Mouse (Mus musculus): Measurements from ENCODE around the gene Mpped2. TPM values are rescaled to one million over a fixed set of nuclear protein-coding genes. Genes with fewer than 3 reads are reported as not detected.

Mpped2 gene
- polyA plus RNA-seq, 1 experiment: not detected

DNA sequence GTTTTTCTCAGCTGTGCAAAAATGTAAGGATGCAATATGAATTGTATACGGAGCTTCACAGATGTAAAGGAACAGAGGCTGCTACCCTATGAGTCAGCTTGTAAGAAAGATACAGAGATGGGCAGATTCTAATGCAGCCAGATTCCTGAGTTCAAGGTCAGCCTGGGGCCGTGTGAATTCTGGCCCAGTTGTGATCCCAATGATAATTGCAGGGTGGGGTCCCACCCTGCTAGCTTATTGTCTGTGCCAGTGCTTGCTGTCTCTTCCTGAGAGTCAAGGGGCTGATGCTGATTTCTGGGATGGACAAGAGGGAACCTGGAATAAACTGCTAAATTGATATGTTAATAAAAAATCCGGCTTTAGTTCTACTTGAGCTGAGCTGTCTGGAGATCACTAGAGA, 122.8 kb downstream of the Mpped2 start:
- Histone ChIP-seq H3K27me3 (ENCODE audit: control insufficient read depth, insufficient read depth, insufficient read length) (no peaks in the 10 kb centered on the region), H3K4me3 (no peak overlapping the region), H3K4me2 (ENCODE audit: low read depth) (no peak overlapping the region), H3K79me2 (ENCODE audit: control insufficient read depth, insufficient read depth) (no peaks in the 10 kb centered on the region), H3ac (ENCODE audit: control insufficient read depth, insufficient read length) (no peak overlapping the region), H3K36me3 (ENCODE audit: control insufficient read depth, insufficient read depth) (no peaks in the 10 kb centered on the region)
- TF ChIP-seq POLR2AphosphoS2 (IDR thresholded peaks at IDR 0.05; ENCODE audit: insufficient read length, low read depth) (no peak), TCF3 (IDR thresholded peaks at IDR 0.05; ENCODE audit: insufficient read length, low read depth) (no peak), MAX (IDR thresholded peaks at IDR 0.05; ENCODE audit: low read depth) (no peak), CEBPB (IDR thresholded peaks at IDR 0.05; ENCODE audit: insufficient read depth, poor library complexity, severe bottlenecking) (no peak), POLR2A (IDR thresholded peaks at IDR 0.05; ENCODE audit: insufficient read length, low read depth) (no peak), MYOD1 (IDR thresholded peaks at IDR 0.05; ENCODE audit: control insufficient read depth in 1 of 3, insufficient read length in 2 of 3, low read depth in 2 of 3) (no peak), E2F4 (IDR thresholded peaks at IDR 0.05; ENCODE audit: insufficient read depth) (no peak), MYOG (IDR thresholded peaks at IDR 0.05; ENCODE audit: control insufficient read depth in 1 of 3, insufficient read depth in 1 of 3, insufficient read length in 2 of 3, low read depth in 2 of 3) (no peak), TCF12 (IDR thresholded peaks at IDR 0.05; ENCODE audit: insufficient read depth, poor library complexity, severe bottlenecking) (no peak), USF1 (IDR thresholded peaks at IDR 0.05; ENCODE audit: low read depth) (no peak), REST (IDR thresholded peaks at IDR 0.05; ENCODE audit: insufficient read depth, insufficient read length) (no peak), SRF (IDR thresholded peaks at IDR 0.05; ENCODE audit: control insufficient read depth, insufficient read length, low read depth) (no peak)

DNA sequence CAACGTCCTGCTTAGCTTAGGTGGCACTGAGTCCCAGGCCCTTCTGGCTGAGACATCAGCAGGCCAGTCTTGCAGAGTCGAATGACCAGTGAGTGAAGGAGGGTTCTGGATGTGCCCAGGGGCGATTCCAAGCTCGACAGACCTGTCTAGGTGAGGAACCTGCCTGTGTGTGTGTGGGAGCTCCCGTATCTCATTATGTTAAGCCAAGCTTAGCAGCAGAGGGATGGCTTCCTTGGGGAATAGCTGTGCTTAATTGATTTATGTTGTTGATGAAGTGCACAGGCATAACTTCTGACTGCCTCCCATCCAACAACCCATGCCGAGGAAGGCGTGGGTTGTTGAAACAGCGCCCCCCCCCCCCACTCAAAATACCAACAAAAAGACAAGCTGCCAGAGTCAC, 128.2 kb downstream of the Mpped2 start:
- Histone ChIP-seq H3K4me2 (ENCODE audit: low read depth) (no peak overlapping the region), H3K36me3 (ENCODE audit: control insufficient read depth, insufficient read depth) (no peaks in the 10 kb centered on the region), H3K27me3 (ENCODE audit: control insufficient read depth, insufficient read depth, insufficient read length) (no peaks in the 10 kb centered on the region), H3K4me3 (no peak overlapping the region), H3ac (ENCODE audit: control insufficient read depth, insufficient read length) (no peak overlapping the region), H3K79me2 (ENCODE audit: control insufficient read depth, insufficient read depth) (no peaks in the 10 kb centered on the region)
- TF ChIP-seq CEBPB (IDR thresholded peaks at IDR 0.05; ENCODE audit: insufficient read depth, poor library complexity, severe bottlenecking): no peak
- no peak for TF ChIP-seq TCF12 (IDR thresholded peaks at IDR 0.05; ENCODE audit: insufficient read depth, poor library complexity, severe bottlenecking)
- no peak for TF ChIP-seq MYOG (IDR thresholded peaks at IDR 0.05; ENCODE audit: control insufficient read depth in 1 of 3, insufficient read depth in 1 of 3, insufficient read length in 2 of 3, low read depth in 2 of 3)
- no peak for TF ChIP-seq USF1 (IDR thresholded peaks at IDR 0.05; ENCODE audit: low read depth)
- no peak for TF ChIP-seq SRF (IDR thresholded peaks at IDR 0.05; ENCODE audit: control insufficient read depth, insufficient read length, low read depth)
- no peak for TF ChIP-seq MYOD1 (IDR thresholded peaks at IDR 0.05; ENCODE audit: control insufficient read depth in 1 of 3, insufficient read length in 2 of 3, low read depth in 2 of 3)
- no peak for TF ChIP-seq POLR2AphosphoS2 (IDR thresholded peaks at IDR 0.05; ENCODE audit: insufficient read length, low read depth)
- TF ChIP-seq MAX (IDR thresholded peaks at IDR 0.05; ENCODE audit: low read depth): no peak
- TF ChIP-seq E2F4 (IDR thresholded peaks at IDR 0.05; ENCODE audit: insufficient read depth): no peak
- TF ChIP-seq REST (IDR thresholded peaks at IDR 0.05; ENCODE audit: insufficient read depth, insufficient read length): no peak

DNA sequence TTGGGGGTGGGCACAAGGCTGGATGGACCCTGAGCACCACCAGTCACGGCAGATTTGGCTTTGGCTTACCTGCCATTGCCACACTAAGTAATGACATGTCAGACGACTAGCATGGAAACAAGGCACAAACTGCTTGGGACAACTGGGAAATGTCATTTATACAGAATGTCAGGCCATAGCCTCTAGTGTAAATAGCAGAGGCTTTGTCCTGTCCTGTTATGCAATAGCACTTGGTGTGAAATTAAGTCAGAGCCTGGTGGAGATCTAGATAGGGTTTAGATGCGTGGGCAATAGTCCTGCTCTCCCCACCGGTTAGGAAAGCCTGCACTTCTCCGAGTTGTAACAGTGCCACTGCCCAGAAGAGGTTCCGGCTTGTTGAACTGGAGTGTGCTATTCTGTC, 128.8 kb downstream of the Mpped2 start:
- Histone ChIP-seq H3K27me3 (ENCODE audit: control insufficient read depth, insufficient read depth, insufficient read length) (no peaks in the 10 kb centered on the region), H3K4me2 (ENCODE audit: low read depth) (no peak overlapping the region), H3K4me3 (no peak overlapping the region), H3K36me3 (ENCODE audit: control insufficient read depth, insufficient read depth) (no peaks in the 10 kb centered on the region), H3ac (ENCODE audit: control insufficient read depth, insufficient read length) (no peak overlapping the region), H3K79me2 (ENCODE audit: control insufficient read depth, insufficient read depth) (no peaks in the 10 kb centered on the region)
- TF ChIP-seq E2F4 (IDR thresholded peaks at IDR 0.05; ENCODE audit: insufficient read depth) (no peak), CEBPB (IDR thresholded peaks at IDR 0.05; ENCODE audit: insufficient read depth, poor library complexity, severe bottlenecking) (no peak), TCF3 (IDR thresholded peaks at IDR 0.05; ENCODE audit: insufficient read length, low read depth) (no peak), SRF (IDR thresholded peaks at IDR 0.05; ENCODE audit: control insufficient read depth, insufficient read length, low read depth) (no peak), MYOD1 (IDR thresholded peaks at IDR 0.05; ENCODE audit: control insufficient read depth in 1 of 3, insufficient read length in 2 of 3, low read depth in 2 of 3) (no peak), MYOG (IDR thresholded peaks at IDR 0.05; ENCODE audit: control insufficient read depth in 1 of 3, insufficient read depth in 1 of 3, insufficient read length in 2 of 3, low read depth in 2 of 3) (no peak), USF1 (IDR thresholded peaks at IDR 0.05; ENCODE audit: low read depth) (no peak), POLR2A (IDR thresholded peaks at IDR 0.05; ENCODE audit: insufficient read length, low read depth) (no peak), TCF12 (IDR thresholded peaks at IDR 0.05; ENCODE audit: insufficient read depth, poor library complexity, severe bottlenecking) (no peak), POLR2AphosphoS2 (IDR thresholded peaks at IDR 0.05; ENCODE audit: insufficient read length, low read depth) (no peak), REST (IDR thresholded peaks at IDR 0.05; ENCODE audit: insufficient read depth, insufficient read length) (no peak), MAX (IDR thresholded peaks at IDR 0.05; ENCODE audit: low read depth) (no peak)

DNA sequence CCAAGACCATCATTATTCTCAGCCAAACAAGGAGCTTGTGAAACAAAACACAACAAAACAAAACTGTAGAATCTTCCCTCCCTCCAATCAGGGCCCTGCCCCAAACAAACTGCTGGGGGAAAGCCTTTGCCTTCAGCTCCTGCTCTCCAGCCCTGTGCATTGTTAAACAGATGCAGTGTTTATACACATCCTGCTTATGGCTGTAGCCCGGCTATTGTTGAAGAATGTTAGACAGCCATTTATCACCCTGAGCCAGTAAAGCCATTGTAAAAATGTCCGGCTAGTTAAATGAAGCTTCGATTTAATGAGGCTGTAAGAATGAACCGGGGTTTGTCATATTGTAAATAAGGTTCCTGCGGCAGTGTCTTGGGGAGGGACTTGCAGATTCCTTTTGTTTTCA, 129.5 kb downstream of the Mpped2 start:
- Histone ChIP-seq H3K4me2 (ENCODE audit: low read depth) (no peak overlapping the region), H3K4me3 (no peak overlapping the region), H3K79me2 (ENCODE audit: control insufficient read depth, insufficient read depth) (no peaks in the 10 kb centered on the region), H3K36me3 (ENCODE audit: control insufficient read depth, insufficient read depth) (no peaks in the 10 kb centered on the region), H3K27me3 (ENCODE audit: control insufficient read depth, insufficient read depth, insufficient read length) (no peaks in the 10 kb centered on the region), H3ac (ENCODE audit: control insufficient read depth, insufficient read length) (no peak overlapping the region)
- no peak for TF ChIP-seq POLR2AphosphoS2 (IDR thresholded peaks at IDR 0.05; ENCODE audit: insufficient read length, low read depth)
- no peak for TF ChIP-seq E2F4 (IDR thresholded peaks at IDR 0.05; ENCODE audit: insufficient read depth)
- TF ChIP-seq TCF3 (IDR thresholded peaks at IDR 0.05; ENCODE audit: insufficient read length, low read depth): no peak
- no peak for TF ChIP-seq POLR2A (IDR thresholded peaks at IDR 0.05; ENCODE audit: insufficient read length, low read depth)
- no peak for TF ChIP-seq MYOG (IDR thresholded peaks at IDR 0.05; ENCODE audit: control insufficient read depth in 1 of 3, insufficient read depth in 1 of 3, insufficient read length in 2 of 3, low read depth in 2 of 3)
- no peak for TF ChIP-seq SRF (IDR thresholded peaks at IDR 0.05; ENCODE audit: control insufficient read depth, insufficient read length, low read depth)
- TF ChIP-seq CEBPB (IDR thresholded peaks at IDR 0.05; ENCODE audit: insufficient read depth, poor library complexity, severe bottlenecking): no peak
- no peak for TF ChIP-seq MAX (IDR thresholded peaks at IDR 0.05; ENCODE audit: low read depth)
- no peak for TF ChIP-seq TCF12 (IDR thresholded peaks at IDR 0.05; ENCODE audit: insufficient read depth, poor library complexity, severe bottlenecking)
- TF ChIP-seq REST (IDR thresholded peaks at IDR 0.05; ENCODE audit: insufficient read depth, insufficient read length): no peak
- no peak for TF ChIP-seq MYOD1 (IDR thresholded peaks at IDR 0.05; ENCODE audit: control insufficient read depth in 1 of 3, insufficient read length in 2 of 3, low read depth in 2 of 3)
- TF ChIP-seq USF1 (IDR thresholded peaks at IDR 0.05; ENCODE audit: low read depth): no peak

Data from myocyte (in vitro differentiated cells).